In the genomic region with DNA sequence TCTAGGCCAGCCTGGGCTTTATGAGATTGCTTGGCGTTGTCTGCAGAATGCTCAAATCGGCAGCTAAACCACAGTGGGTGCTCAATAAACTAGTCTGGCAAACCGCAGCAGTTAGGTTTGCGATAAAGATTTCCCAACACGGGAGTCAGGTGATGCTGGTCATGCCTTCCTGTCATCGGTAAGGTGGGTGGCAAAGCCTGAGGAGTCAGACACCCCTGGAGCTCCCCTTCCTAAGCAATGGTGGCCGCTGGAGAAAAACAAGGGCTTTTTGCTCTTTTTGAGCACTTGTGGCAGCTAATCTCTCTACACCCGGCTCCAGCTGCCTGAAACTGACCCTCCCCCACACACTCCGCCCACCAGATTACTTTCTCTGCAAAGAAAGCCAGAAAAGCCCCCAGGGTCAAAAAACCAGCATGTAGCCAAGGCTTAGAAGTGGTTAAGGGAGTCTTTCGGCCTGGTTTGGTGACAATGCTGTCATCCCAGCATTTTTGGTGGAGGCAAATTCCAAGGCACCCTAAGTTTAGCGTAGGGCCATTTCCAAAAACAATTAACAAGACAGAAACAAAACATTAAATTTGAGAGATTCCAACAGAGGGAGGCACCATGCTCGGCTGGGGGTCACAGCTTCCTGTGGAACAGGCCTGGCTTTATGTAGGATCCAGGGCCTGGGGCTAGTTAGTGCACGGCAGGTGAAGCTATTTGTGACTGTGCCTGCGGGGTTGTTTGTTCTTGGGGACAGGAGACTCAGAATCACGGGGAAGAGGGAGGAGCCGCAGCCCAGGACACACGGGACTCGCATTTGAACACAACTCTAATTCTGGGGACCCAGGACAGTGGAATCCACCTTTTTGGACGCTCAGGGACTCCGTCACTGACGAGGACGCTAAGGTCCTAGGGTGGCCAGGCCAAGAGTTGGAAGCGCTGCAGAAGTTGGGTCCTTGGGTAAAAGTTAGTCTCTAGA, we compare ENCODE assay signal across 8 mouse cellular contexts. TPM values are rescaled to one million over a fixed set of nuclear protein-coding genes. Genes with fewer than 3 reads are reported as not detected.
DNase-seq lines count a peak whose midpoint lies in the region; ATAC-seq and TF ChIP-seq lines count a peak whose summit lies in the region.

No protein-coding gene starts in this region.

- peaks cover 72% of the 10 kb centered on the region for H3K4me1 ChIP-seq in G1E (ENCODE audit: insufficient read depth, low read depth, low read length)
- H3K4me1 ChIP-seq in lung, adult 2 months (ENCODE audit: control insufficient read depth, insufficient read depth, low read length) = peaks cover 6% of the 10 kb centered on the region
- H3K4me1 ChIP-seq in neural tube, embryonic 14.5 days (ENCODE audit: control insufficient read depth, insufficient read depth, low read length) = peaks cover 8% of the 10 kb centered on the region; the same call in 1 of the 2 replicates

- peak overlapping the region; percentile 42 for H3K4me2 ChIP-seq in neural tube, embryonic 14.5 days (ENCODE audit: low read depth, low read length)

- WGBS in lung, adult 2 months = 10% methylated on average over 23 of the region's 23 CpGs
- 6% methylated on average over 23 of the region's 23 CpGs for WGBS in neural tube, embryonic 14.5 days

- no peak for TF ChIP-seq CTCF in G1E (IDR thresholded peaks at IDR 0.05; ENCODE audit: low read depth, low read length)
- no peak for TF ChIP-seq CTCF in lung, adult 2 months (IDR thresholded peaks at IDR 0.05; ENCODE audit: insufficient read depth, low read length)

- H3K4me3 ChIP-seq in G1E (ENCODE audit: low read depth, low read length) = peak overlapping the region; percentile 71
- H3K4me3 ChIP-seq in lung, adult 2 months (replicated peaks; ENCODE audit: extremely low read depth, low read depth, low read length) = peak overlapping the region; percentile 61
- peak overlapping the region; percentile 28 for H3K4me3 ChIP-seq in neural tube, embryonic 14.5 days (ENCODE audit: low read depth, low read length)

- H3K27me3 ChIP-seq in G1E (ENCODE audit: insufficient read depth, low read length) = peaks cover 9% of the 10 kb centered on the region
- no peaks in the 10 kb centered on the region for H3K27me3 ChIP-seq in neural tube, embryonic 14.5 days (ENCODE audit: control insufficient read depth, insufficient read depth, low read length)

- ATAC-seq in G1E (ENCODE audit: extremely low read depth, insufficient number of reproducible peaks, low FRiP score, poor library complexity, severe bottlenecking) = 0 out of 2 replicates have a peak, but pooled peaks have one; percentile 2
- ATAC-seq in inflammation-experienced regulatory T-cells, adult 6 months = peak; percentile 23
- 0 out of 2 replicates have a peak, but pooled peaks have one; percentile 19 for ATAC-seq in neural tube, embryonic 14.5 days (ENCODE audit: low read depth)

- peak; percentile 27; the same call in 1 of the 2 replicates for TF ChIP-seq POLR2A in lung, adult 2 months (IDR thresholded peaks at IDR 0.05; ENCODE audit: borderline replicate concordance, extremely low read depth, low read depth, low read length)

- no peaks in the 10 kb centered on the region for H3K9me3 ChIP-seq in G1E (replicated peaks)
- no peaks in the 10 kb centered on the region for H3K9me3 ChIP-seq in neural tube, embryonic 14.5 days (ENCODE audit: control insufficient read depth, low read length)

- peak overlapping the region; percentile 28 for H3K9ac ChIP-seq in neural tube, embryonic 14.5 days (replicated peaks; ENCODE audit: low read depth, low read length)

- H3K36me3 ChIP-seq in G1E (replicated peaks) = peaks cover 25% of the 10 kb centered on the region
- no peaks in the 10 kb centered on the region for H3K36me3 ChIP-seq in neural tube, embryonic 14.5 days (ENCODE audit: control insufficient read depth, insufficient read depth, low read length)

- no peak for DNase-seq in G1E (ENCODE audit: low spot score)
- DNase-seq in adrenal gland, adult 8-10 months = peak; percentile 63
- peak; percentile 87 for DNase-seq in forelimb bud, embryonic 11.5 days (ENCODE audit: low read depth, low spot score)
- peak; percentile 69 for DNase-seq in lung, adult 2 months
- no peak for DNase-seq in frontal cortex, postnatal 10 days (ENCODE audit: low spot score in 2 of 2)
- no peak for DNase-seq in frontal cortex, postnatal 14 days (ENCODE audit: low spot score in 2 of 2)

- H3K27ac ChIP-seq in neural tube, embryonic 14.5 days (ENCODE audit: low read depth, low read length) = peak overlapping the region; percentile 48; the same call in 1 of the 2 replicates

RNA-seq across cellular contexts. Expression of a gene that starts 3.0 kb away (rescaled TPM):
- total RNA-seq in G1E (2014; fragmentation: Nextera tagmentation) (8.1 and 12.3 TPM in 2 replicates), G1E (2017) (55.9 and 64.1 TPM in 2 replicates)
- 12.2 and 12.7 TPM in 2 replicates for polyA plus RNA-seq in G1E (2012)
- 100 to 1,000 TPM in 3 of 4 experiments, 10 to 100 TPM in 1; 92.6 to 117 (median 103) TPM for total RNA-seq in adrenal gland, adult 8-10 months (2022)
- 10 to 100 TPM; 25.6 to 28.7 (median 25.6) TPM for polyA plus RNA-seq in inflammation-experienced regulatory T-cells, adult 6 months (2017; shearing (Covaris generic))
- polyA plus RNA-seq in lung, adult 2 months (2012; rRNA removed) = 39.4 and 39.6 TPM in 2 replicates
- polyA plus RNA-seq in neural tube, embryonic 14.5 days (2014; fragmentation: Nextera tagmentation; extraction: Ambion mirVana) = 6.9 and 13.2 TPM in 2 replicates

RNA-seq across cellular contexts. Expression of a gene that starts 10.4 kb away (rescaled TPM):
- total RNA-seq in G1E (2014; fragmentation: Nextera tagmentation) = not detected in 2 replicates
- total RNA-seq in G1E (2017) = not detected in 2 replicates
- not detected in 2 replicates for polyA plus RNA-seq in G1E (2012)
- not detected for total RNA-seq in adrenal gland, adult 8-10 months (2022)
- polyA plus RNA-seq in inflammation-experienced regulatory T-cells, adult 6 months (2017; shearing (Covaris generic)) = not detected
- polyA plus RNA-seq in lung, adult 2 months (2012; rRNA removed) = not detected in 2 replicates
- not detected in 2 replicates for polyA plus RNA-seq in neural tube, embryonic 14.5 days (2014; fragmentation: Nextera tagmentation; extraction: Ambion mirVana)

RNA-seq across cellular contexts. Expression of a gene that starts 13.1 kb away (rescaled TPM):
- 15.2 and 16.2 TPM in 2 replicates for total RNA-seq in G1E (2014; fragmentation: Nextera tagmentation)
- total RNA-seq in G1E (2017) = 4.9 and 5.7 TPM in 2 replicates
- 7.4 and 8.1 TPM in 2 replicates for polyA plus RNA-seq in G1E (2012)
- total RNA-seq in adrenal gland, adult 8-10 months (2022) = 10 to 100 TPM; 23.9 to 26.3 (median 24.8) TPM
- 10 to 100 TPM in 1 of 3 experiments, 1 to 10 TPM in 2; 8.1 to 11.5 (median 8.7) TPM for polyA plus RNA-seq in inflammation-experienced regulatory T-cells, adult 6 months (2017; shearing (Covaris generic))
- 17.1 and 18.1 TPM in 2 replicates for polyA plus RNA-seq in lung, adult 2 months (2012; rRNA removed)
- 0.92 and 1.7 TPM in 2 replicates for polyA plus RNA-seq in neural tube, embryonic 14.5 days (2014; fragmentation: Nextera tagmentation; extraction: Ambion mirVana)

RNA-seq across cellular contexts. Expression of a gene that starts 13.5 kb away (rescaled TPM):
- total RNA-seq in G1E (2014; fragmentation: Nextera tagmentation) (108 and 118 TPM in 2 replicates), G1E (2017) (173 and 186 TPM in 2 replicates)
- 193 and 196 TPM in 2 replicates for polyA plus RNA-seq in G1E (2012)
- total RNA-seq in adrenal gland, adult 8-10 months (2022) = 1 to 10 TPM; 1.8 to 3.4 (median 2.6) TPM
- 10 to 100 TPM in 1 of 3 experiments, 1 to 10 TPM in 2; 7.1 to 60.4 (median 9.6) TPM for polyA plus RNA-seq in inflammation-experienced regulatory T-cells, adult 6 months (2017; shearing (Covaris generic))
- polyA plus RNA-seq in lung, adult 2 months (2012; rRNA removed) = 2.6 and 3.2 TPM in 2 replicates
- 5.7 and 9.4 TPM in 2 replicates for polyA plus RNA-seq in neural tube, embryonic 14.5 days (2014; fragmentation: Nextera tagmentation; extraction: Ambion mirVana)

RNA-seq across cellular contexts. Expression of a gene that starts 33.0 kb away (rescaled TPM):
- total RNA-seq in G1E (2014; fragmentation: Nextera tagmentation) (14.4 and 16.5 TPM in 2 replicates), G1E (2017) (17.8 and 18.9 TPM in 2 replicates)
- polyA plus RNA-seq in G1E (2012) = 20.1 and 20.7 TPM in 2 replicates
- 10 to 100 TPM; 30.4 to 32.5 (median 31.2) TPM for total RNA-seq in adrenal gland, adult 8-10 months (2022)
- 1 to 10 TPM; 4.9 to 6.2 (median 6.1) TPM for polyA plus RNA-seq in inflammation-experienced regulatory T-cells, adult 6 months (2017; shearing (Covaris generic))
- 28.2 and 29.4 TPM in 2 replicates for polyA plus RNA-seq in lung, adult 2 months (2012; rRNA removed)
- polyA plus RNA-seq in neural tube, embryonic 14.5 days (2014; fragmentation: Nextera tagmentation; extraction: Ambion mirVana) = 20.4 and 23.5 TPM in 2 replicates

Comparison
In these comparisons a context has a peak if more than half of its experiments do, and no peak if none do; other contexts are left out.
1. DNase-seq: peak in adrenal gland, adult 8-10 months (single experiment), forelimb bud, embryonic 11.5 days (single experiment) and lung, adult 2 months (single experiment); none in G1E (single experiment), frontal cortex, postnatal 10 days (0 of 2) and frontal cortex, postnatal 14 days (0 of 2).
2. Peak in every context shown above with its lines, with median percentiles within 50 percentile points of each other: ATAC-seq and H3K4me3 ChIP-seq.